Mouse (Mus musculus): ENCODE measurements around the gene Grik1. TPM values are rescaled to one million over a fixed set of nuclear protein-coding genes. Genes with fewer than 3 reads are reported as not detected.
A peak's percentile ranks its signal among the peaks of the same experiment; 100 is the strongest.

The Grik1 gene
- polyA plus RNA-seq, 1 experiment from 2014 or later, result 36.8 TPM

DNA sequence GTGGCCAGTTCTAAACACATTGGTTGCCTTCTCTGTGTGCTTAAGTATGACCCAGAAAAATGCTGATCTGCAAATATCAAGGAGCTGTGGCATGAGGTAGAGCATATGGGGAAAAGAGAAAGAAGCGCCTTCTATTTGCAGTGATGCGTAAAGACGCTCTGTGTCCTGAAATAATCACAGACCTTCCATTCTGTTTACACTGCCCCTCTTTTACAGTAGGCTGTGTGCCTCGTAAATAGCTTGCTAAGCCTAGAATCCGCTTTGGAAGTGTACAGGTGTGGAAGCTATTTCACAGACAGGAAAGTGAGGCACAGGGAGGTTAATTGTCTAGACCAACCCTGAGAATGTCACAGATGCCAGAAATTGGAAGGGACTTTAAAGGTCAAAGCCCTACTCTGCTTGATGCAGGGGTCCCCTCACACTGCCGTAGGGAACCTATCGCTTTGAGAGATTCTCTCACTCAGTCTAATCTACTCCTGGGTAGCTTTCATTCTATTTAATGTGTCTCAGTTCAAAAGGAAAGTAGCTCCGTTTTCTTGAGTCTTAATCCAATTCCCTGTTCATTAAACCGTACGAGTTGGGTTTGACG, 251.5 kb downstream of the Grik1 start:
- Histone ChIP-seq H3K4me2 (no peak overlapping the region), H3K27me3 (replicated peaks) (no peaks in the 10 kb centered on the region), H3K27ac (no peak overlapping the region), H3K4me1 (no peaks in the 10 kb centered on the region; the same call in 1 of the 2 replicates), H3K36me3 (replicated peaks) (no peaks in the 10 kb centered on the region), H3K4me3 (no peak overlapping the region), H3K9ac (no peak overlapping the region), H3K9me3 (no peaks in the 10 kb centered on the region)
- WGBS, result 60% methylated on average over 11 of the region's 11 CpGs
- peak; percentile 43; the same call in 1 of the 2 replicates for ATAC-seq (replicated peaks)

DNA sequence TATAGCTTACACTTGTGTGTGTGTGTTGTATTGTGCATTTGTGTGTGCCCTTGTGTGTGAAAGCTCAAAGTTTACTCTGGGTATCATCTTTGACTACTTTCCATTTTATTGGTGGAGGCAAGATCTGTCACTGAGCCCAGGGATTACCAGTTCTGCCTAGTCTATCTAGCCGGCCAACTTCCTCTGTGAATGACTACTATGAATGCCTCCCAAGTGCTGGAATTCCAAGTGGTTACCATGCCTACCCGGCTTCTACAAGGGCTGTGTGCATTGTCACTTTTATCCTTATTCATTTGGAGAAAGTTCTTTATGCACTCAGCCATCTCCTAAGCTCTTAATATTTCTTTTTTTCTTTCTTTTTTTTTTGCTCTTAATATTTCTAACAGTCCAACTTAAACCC, 301.3 kb downstream of the Grik1 start:
- Histone ChIP-seq H3K4me3 (no peak overlapping the region), H3K27me3 (replicated peaks) (no peaks in the 10 kb centered on the region), H3K27ac (no peak overlapping the region), H3K4me1 (no peaks in the 10 kb centered on the region), H3K9me3 (no peaks in the 10 kb centered on the region), H3K36me3 (replicated peaks) (no peaks in the 10 kb centered on the region), H3K9ac (no peak overlapping the region), H3K4me2 (no peak overlapping the region)
- peak; percentile 85; the same call in 1 of the 2 replicates for ATAC-seq (replicated peaks)
- 8% methylated on average over 2 of the region's 2 CpGs for WGBS

DNA sequence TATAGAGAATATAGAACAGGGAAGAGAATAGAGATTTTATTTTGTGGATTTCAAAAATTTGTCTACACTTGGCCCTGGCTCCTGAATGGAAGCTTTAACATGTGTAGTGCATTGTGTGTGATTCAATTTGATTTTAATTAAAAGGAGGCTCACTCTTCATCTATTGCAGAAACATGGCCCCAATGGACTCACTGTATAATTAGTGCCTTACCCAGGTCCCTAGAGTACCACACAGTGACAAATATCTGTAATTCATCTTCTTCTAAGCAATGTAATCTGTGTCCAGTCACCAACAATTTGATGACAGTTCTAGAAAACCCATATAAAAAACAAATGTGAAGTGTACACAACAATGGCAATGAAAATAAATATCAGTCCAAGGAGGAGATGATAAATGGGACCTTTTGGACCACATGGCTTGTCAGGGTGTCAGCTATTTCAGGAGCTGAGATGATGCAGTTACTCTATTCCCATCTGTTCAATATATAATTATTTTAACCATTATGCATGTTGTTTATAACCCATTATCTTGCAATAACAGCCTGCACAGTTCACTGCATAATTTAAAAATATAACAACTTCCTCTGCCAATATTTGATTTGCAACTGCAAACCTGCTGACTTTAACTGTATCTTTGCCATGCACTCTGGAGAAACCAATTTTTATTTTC, 305.7 kb downstream of the Grik1 start:
- H3K36me3 ChIP-seq (replicated peaks), result no peaks in the 10 kb centered on the region
- no peak overlapping the region for H3K27ac ChIP-seq

DNA sequence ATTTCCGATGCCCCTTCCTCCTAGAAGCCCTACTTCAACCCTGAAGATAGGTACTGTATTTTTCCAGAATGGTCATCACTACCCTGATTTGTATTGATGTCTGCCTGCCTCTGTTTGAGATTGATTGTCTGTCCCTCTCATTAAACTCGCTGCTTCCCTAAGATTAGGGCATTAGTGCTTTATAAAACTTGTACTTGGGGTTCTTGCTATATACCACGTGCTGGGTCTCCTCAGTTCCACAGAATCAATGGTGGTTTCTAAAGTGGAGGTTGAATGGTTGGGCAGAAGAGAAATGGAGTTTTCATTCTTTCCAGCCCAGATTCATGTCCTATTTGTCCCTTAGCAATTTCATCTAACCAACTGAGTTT, 316.0 kb downstream of the Grik1 start:
- Histone ChIP-seq H3K36me3 (replicated peaks) (no peaks in the 10 kb centered on the region), H3K27me3 (replicated peaks) (no peaks in the 10 kb centered on the region), H3K27ac (no peak overlapping the region), H3K9me3 (no peaks in the 10 kb centered on the region), H3K4me3 (no peak overlapping the region), H3K4me1 (no peaks in the 10 kb centered on the region), H3K4me2 (no peak overlapping the region), H3K9ac (no peak overlapping the region)
- WGBS, result 49% methylated on average over 3 of the region's 3 CpGs
- no peak for ATAC-seq (replicated peaks)

More for the DNA sequence above, 305.7 kb downstream of the Grik1 start:
- no peaks in the 10 kb centered on the region for H3K4me1 ChIP-seq
- ATAC-seq (replicated peaks), result 0 out of 2 replicates have a peak, but pooled peaks have one; percentile 24
- no peaks in the 10 kb centered on the region for H3K9me3 ChIP-seq
- no peak overlapping the region for H3K4me3 ChIP-seq
- H3K9ac ChIP-seq, result no peak overlapping the region
- no peak overlapping the region for H3K4me2 ChIP-seq
- H3K27me3 ChIP-seq (replicated peaks), result no peaks in the 10 kb centered on the region

DNA sequence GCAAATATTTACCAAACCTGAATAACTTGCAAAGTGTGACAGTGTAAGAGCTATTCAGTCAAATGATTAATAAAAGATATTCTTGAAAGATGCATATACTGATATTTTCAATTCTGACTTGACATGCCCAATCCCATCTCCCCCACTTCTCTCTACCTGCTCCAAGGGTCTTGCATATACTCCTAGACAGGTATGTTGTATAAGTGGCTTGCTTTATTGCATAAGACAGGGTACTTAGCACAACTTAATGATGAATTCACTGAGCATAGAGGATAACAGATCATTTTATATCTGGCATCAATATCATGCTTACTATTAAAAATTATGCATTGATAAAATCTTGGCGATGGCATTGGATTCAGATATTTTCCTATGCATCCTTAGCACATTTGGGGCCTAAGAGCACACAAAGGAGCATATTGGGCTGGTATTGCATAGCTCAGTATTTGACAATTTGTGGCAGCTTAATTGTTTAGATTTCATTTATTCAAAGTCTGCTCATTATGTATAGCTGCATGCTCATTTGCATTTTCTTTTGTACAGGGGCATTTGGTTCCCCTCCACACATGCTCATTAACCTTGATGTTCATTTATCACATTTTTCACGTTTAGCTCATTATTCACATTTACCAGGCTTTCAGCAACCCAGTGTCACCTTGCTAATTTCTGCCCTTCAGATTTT, 316.5 kb downstream of the Grik1 start:
- H3K27me3 ChIP-seq (replicated peaks), result no peaks in the 10 kb centered on the region
- 0 out of 2 replicates have a peak, but pooled peaks have one; percentile 52 for ATAC-seq (replicated peaks)
- H3K9ac ChIP-seq, result no peak overlapping the region
- no peak overlapping the region for H3K4me2 ChIP-seq
- H3K27ac ChIP-seq, result no peak overlapping the region
- no peaks in the 10 kb centered on the region for H3K9me3 ChIP-seq
- no peaks in the 10 kb centered on the region for H3K4me1 ChIP-seq
- no peaks in the 10 kb centered on the region for H3K36me3 ChIP-seq (replicated peaks)
- no peak overlapping the region for H3K4me3 ChIP-seq
- 49% methylated on average over 2 of the region's 2 CpGs for WGBS

DNA sequence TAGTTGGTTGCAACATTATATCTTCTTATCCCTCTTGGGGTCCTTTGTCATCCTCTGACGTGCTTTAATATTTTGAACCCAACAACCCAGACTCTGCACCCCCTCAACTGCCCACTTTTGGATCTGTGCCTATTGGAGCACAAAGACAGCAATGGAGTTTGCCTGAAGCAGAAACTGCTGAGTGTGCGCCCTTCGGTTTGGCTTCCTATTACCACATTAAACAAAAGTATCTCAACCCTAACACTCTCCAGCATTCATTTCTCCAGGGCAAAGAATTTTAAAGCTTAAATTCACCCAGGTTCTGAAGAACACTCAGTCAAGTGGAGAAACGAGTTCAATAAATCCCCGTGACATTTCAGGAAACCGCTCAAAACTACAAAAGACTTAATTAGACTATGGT, 318.2 kb downstream of the Grik1 start:
- WGBS, result 67% methylated on average over 6 of the region's 6 CpGs
- no peak overlapping the region for H3K9ac ChIP-seq
- no peaks in the 10 kb centered on the region for H3K4me1 ChIP-seq
- no peaks in the 10 kb centered on the region for H3K27me3 ChIP-seq (replicated peaks)
- H3K36me3 ChIP-seq (replicated peaks), result no peaks in the 10 kb centered on the region
- no peaks in the 10 kb centered on the region for H3K9me3 ChIP-seq
- H3K4me3 ChIP-seq, result no peak overlapping the region
- no peak overlapping the region for H3K27ac ChIP-seq
- H3K4me2 ChIP-seq, result no peak overlapping the region
- no peak for ATAC-seq (replicated peaks)

DNA sequence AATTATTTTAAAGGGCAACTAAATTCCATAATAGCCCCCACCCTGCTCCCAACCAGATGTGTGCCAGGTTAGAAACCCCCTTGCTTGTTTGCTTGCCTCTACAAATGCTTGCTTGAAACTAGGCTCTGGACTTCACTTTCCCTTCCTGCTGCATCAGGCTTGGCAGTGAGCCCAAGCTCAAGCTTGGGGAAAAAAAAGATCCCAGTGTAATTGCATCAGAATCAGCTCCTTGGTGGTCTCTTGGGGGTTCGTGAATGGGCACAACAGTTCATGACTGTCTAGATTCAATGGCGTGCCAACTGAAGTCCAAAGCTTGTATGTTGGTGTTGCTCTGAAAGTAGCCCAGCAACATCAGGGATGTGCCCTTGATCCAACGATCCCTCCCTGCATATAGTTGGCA, 320.1 kb downstream of the Grik1 start:
- no peaks in the 10 kb centered on the region for H3K4me1 ChIP-seq
- no peak overlapping the region for H3K27ac ChIP-seq
- H3K27me3 ChIP-seq (replicated peaks), result no peaks in the 10 kb centered on the region
- no peak for ATAC-seq (replicated peaks)
- WGBS, result 71% methylated on average over 3 of the region's 3 CpGs
- no peak overlapping the region for H3K4me2 ChIP-seq
- H3K9me3 ChIP-seq, result no peaks in the 10 kb centered on the region
- no peak overlapping the region for H3K4me3 ChIP-seq
- H3K9ac ChIP-seq, result no peak overlapping the region
- no peaks in the 10 kb centered on the region for H3K36me3 ChIP-seq (replicated peaks)

DNA sequence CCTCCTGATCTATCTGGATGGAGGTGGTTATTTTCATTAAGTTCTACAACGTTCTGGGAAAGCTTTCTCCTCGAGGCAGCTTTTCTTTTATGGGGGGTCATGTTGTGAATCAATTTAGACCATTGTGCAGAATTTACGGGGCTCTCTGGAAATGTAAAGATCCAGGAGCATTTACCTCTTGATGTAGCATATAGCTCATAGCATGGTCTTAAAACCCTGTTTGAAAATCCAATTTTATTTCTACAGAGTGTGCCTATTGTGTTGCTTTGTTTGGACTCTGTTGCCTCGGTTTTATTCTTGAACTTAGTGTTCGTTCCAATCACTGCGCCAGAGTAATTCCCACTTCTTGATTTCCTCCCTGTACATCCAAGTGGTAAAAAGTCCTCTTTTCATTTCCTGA, 328.6 kb downstream of the Grik1 start:
- Histone ChIP-seq H3K36me3 (replicated peaks) (no peaks in the 10 kb centered on the region), H3K9me3 (no peaks in the 10 kb centered on the region), H3K27me3 (replicated peaks) (no peaks in the 10 kb centered on the region), H3K4me3 (no peak overlapping the region), H3K4me2 (no peak overlapping the region), H3K9ac (no peak overlapping the region), H3K4me1 (no peaks in the 10 kb centered on the region), H3K27ac (no peak overlapping the region)
- WGBS, result 65% methylated on average over 6 of the region's 6 CpGs
- no peak for ATAC-seq (replicated peaks)

DNA sequence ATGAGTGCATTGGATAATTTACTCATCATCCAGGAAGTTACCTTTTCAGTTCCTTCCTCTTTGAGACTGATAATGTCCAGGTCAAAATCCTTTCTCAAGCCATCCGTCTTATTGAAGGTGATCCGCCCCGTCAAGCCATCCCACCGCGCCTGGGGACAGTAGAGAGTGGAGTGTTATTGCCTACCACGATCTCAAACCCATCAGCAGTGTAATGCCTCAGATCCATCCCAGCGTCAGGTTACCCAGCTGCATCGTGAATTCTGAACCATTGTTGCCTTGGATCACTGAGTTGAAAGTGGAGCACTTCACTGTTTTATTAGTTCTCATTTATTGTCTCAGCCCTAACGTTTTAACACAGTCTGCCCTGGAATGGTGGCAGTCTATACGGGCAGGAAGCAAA, 332.6 kb downstream of the Grik1 start:
- Histone ChIP-seq H3K36me3 (replicated peaks) (no peaks in the 10 kb centered on the region), H3K4me2 (no peak overlapping the region), H3K4me1 (no peaks in the 10 kb centered on the region), H3K9me3 (no peaks in the 10 kb centered on the region), H3K27me3 (replicated peaks) (no peaks in the 10 kb centered on the region), H3K4me3 (no peak overlapping the region), H3K9ac (no peak overlapping the region), H3K27ac (no peak overlapping the region)
- WGBS, result 91% methylated on average over 10 of the region's 10 CpGs
- no peak for ATAC-seq (replicated peaks)

DNA sequence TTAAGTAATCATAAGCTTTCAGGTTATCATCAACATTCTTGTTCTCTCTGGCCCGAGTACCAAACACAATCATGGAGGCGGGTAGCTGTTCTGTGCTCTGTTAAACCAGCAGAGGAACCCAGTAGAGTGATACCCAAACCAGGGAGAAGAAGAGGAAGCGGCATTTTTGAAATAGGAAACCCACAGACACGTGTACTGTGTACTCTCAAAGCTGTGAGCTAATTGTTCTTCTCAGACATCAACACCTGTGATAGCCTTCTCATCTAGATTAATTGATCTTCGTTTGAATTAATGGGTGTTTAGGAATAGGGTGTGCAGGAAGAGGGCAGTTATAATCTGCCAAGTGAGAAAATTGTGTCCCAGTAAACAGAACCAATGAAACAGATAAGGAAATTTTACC, 333.9 kb downstream of the Grik1 start:
- no peak overlapping the region for H3K4me2 ChIP-seq
- H3K9me3 ChIP-seq, result no peaks in the 10 kb centered on the region
- H3K27me3 ChIP-seq (replicated peaks), result no peaks in the 10 kb centered on the region
- no peak for ATAC-seq (replicated peaks)
- no peak overlapping the region for H3K4me3 ChIP-seq
- H3K4me1 ChIP-seq, result no peaks in the 10 kb centered on the region
- WGBS, result 86% methylated on average over 5 of the region's 5 CpGs
- no peak overlapping the region for H3K27ac ChIP-seq
- H3K9ac ChIP-seq, result no peak overlapping the region
- H3K36me3 ChIP-seq (replicated peaks), result no peaks in the 10 kb centered on the region

DNA sequence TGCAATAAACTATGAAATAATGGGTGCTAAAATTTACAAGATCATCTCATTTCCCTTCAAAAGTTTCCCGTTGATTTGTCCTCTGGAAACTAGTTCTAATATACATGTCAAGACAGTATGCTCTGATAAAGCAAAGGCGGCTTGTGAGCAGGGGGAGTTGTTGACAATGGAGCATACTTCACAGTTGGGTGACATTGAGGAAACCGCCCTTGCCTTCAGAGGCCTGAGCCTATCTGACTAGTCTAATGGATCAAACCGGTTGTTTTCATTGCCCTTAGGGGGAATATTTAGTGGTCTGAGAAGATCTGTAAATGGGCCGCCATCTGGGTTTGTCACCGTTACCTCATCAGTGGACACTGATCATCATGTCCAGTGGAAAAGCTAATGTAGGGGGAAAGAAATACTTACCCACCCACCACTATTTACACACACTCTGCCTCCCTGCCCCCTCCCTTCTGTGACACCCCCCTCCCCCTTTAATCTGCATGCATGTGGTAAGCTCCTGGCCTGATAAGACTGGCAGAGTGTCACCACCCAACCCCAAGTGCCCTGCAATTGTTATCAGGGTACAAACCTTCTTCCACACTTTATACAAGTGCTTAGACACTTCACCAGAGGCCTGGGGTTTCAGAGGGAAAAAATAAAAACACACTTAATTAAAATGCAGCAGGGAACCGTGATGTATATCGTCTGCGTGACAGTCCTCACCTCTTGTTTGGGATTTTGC, 335.2 kb downstream of the Grik1 start:
- no peak overlapping the region for H3K27ac ChIP-seq
- ATAC-seq (replicated peaks), result no peak
- no peaks in the 10 kb centered on the region for H3K36me3 ChIP-seq (replicated peaks)
- no peaks in the 10 kb centered on the region for H3K27me3 ChIP-seq (replicated peaks)
- no peak overlapping the region for H3K4me2 ChIP-seq
- H3K9ac ChIP-seq, result no peak overlapping the region
- no peak overlapping the region for H3K4me3 ChIP-seq
- 84% methylated on average over 9 of the region's 9 CpGs for WGBS
- H3K4me1 ChIP-seq, result no peaks in the 10 kb centered on the region
- H3K9me3 ChIP-seq, result no peaks in the 10 kb centered on the region

DNA sequence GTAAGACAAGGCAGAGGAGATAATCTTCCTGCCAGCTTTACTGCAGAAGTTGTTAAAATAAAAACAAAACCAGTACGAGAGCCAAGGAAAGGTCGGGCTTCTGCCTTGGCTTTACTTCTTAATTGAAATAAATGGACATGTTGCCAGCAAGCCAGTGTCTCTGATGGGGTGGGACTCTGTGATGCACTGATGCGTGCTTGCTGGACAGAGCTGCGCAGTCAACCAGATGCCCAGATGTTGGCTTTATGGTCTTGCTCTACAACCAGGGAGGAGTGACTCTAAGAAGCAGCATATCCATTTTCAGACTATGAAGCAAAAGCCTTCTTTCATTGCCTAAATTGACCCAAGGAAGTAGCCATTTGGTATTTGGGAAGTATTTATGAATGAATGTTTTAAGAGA, 336.9 kb downstream of the Grik1 start:
- no peak overlapping the region for H3K4me3 ChIP-seq
- H3K36me3 ChIP-seq (replicated peaks), result no peaks in the 10 kb centered on the region
- WGBS, result 84% methylated on average over 4 of the region's 4 CpGs
- no peak overlapping the region for H3K4me2 ChIP-seq
- no peak overlapping the region for H3K9ac ChIP-seq
- no peaks in the 10 kb centered on the region for H3K27me3 ChIP-seq (replicated peaks)
- no peaks in the 10 kb centered on the region for H3K4me1 ChIP-seq
- ATAC-seq (replicated peaks), result no peak
- H3K27ac ChIP-seq, result no peak overlapping the region
- no peaks in the 10 kb centered on the region for H3K9me3 ChIP-seq
